Mouse (Mus musculus) thymus, adult 2 months (tissue): ENCODE results near the gene Mpi. TPM values are rescaled to one million over a fixed set of nuclear protein-coding genes. Genes with fewer than 3 reads are reported as not detected.

Experiments used
- DNase-seq: peaks from one replicate; pipeline ENCODE4 v3.0.0; 2021
- H3K27ac ChIP-seq: fragments of 200-500 bp; 2 replicates; pipeline ENCODE4 v1.5.1; 2012; ENCODE audit warnings: low read length, control low read depth; ENCODE audit not compliant: control insufficient read depth, insufficient read depth
- H3K27me3 ChIP-seq: fragments of 200-500 bp; 2 replicates; pipeline ENCODE4 v1.6.1; 2012; ENCODE audit warnings: mild to moderate bottlenecking, low read length, moderate library complexity, mixed read lengths; ENCODE audit not compliant: control insufficient read depth, insufficient read depth
- H3K36me3 ChIP-seq: fragments of 200-500 bp; 2 replicates; pipeline ENCODE4 v1.6.1; 2012; ENCODE audit warnings: mild to moderate bottlenecking, low read length, moderate library complexity; ENCODE audit not compliant: control insufficient read depth, insufficient read depth
- H3K4me1 ChIP-seq: fragments of 200-500 bp; replicated peaks from 2 replicates; pipeline ENCODE4 v1.6.1; 2012; ENCODE audit warnings: low read length; ENCODE audit not compliant: control insufficient read depth, insufficient read depth
- H3K4me3 ChIP-seq: fragments of 200-500 bp; 2 replicates; pipeline ENCODE4 v1.5.1; 2012; ENCODE audit warnings: mild to moderate bottlenecking, low read length, control low read depth, moderate library complexity; ENCODE audit not compliant: control insufficient read depth, insufficient read depth
- CTCF ChIP-seq: fragments of 200-500 bp; IDR thresholded peaks from 2 replicates; pipeline ENCODE4 v1.5.1; 2012; ENCODE audit warnings: mild to moderate bottlenecking, control low read depth, low read length, moderate library complexity, borderline replicate concordance; ENCODE audit not compliant: control insufficient read depth, poor library complexity, insufficient read depth; ENCODE audit errors: extremely low read depth
- POLR2A ChIP-seq: fragments of 200-500 bp; IDR thresholded peaks from 2 replicates; pipeline ENCODE4 v1.6.1; 2012; ENCODE audit warnings: mild to moderate bottlenecking, low read length, control low read depth, moderate library complexity; ENCODE audit not compliant: control insufficient read depth, poor library complexity, insufficient read depth; ENCODE audit errors: extremely low read depth
- WGBS: fragments of 180-500 bp; shearing (Covaris S2); methylation state at CpG from one replicate; pipeline ENCODE4 v1.1.7; 2018; 5-methylcytosine and 5-hydroxymethylcytosine counted together
- polyA plus RNA-seq: library from polyadenylated mRNA; depleted of rRNA; stranded (reverse); fragments of >200 nt; gene quantifications from 2 replicates; pipeline ENCODE4 v1.2.3, GENCODE M21; 2012; rRNA removed

Mpi gene
- 39.1 and 54.3 TPM in 2 replicates for polyA plus RNA-seq

- peaks cover 4% of the 10 kb centered on the region for H3K4me1 ChIP-seq
- H3K4me3 ChIP-seq: peak within 1 kb of the TSS; percentile 98
- TF ChIP-seq POLR2A (no peak), CTCF (no peak)
- WGBS: under 1% methylated on average over 28 of the region's 28 CpGs
- peak; percentile 69 for DNase-seq
- H3K27me3 ChIP-seq: no peaks in the 10 kb centered on the region
- H3K36me3 ChIP-seq: no peaks in the 10 kb centered on the region
- no peak within 1 kb of the TSS for H3K27ac ChIP-seq
Measured at GRCm38 (mm10) chr9:57552139-57552887, at the start of gene Mpi. Gene Mpi, minus strand, starts transcription at chr9:57552763.

DNA sequence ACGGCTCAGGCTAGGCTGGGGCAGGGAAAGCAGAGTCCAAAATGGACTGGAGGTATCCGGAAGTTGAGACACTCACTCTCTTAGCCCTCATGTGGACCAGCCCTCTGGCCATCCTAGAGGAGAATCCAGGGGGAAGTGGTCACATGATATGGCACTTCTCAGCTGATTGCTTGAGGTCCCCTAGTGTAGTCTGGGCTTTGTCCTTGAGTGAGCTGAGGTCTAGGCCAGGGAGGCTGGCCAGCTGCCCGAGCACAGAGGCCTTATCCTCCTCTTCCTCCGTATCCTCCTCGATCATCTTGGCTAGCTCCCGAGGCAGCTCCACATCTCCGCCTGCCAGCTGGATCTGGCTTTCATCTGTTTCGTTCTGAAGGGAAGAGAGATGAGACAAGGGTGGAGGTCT, 49.5 kb upstream of the Mpi start:
- no peak for TF ChIP-seq CTCF
- no peak for TF ChIP-seq POLR2A
- DNase-seq: no peak
- Histone ChIP-seq H3K36me3 (no peaks in the 10 kb centered on the region), H3K4me3 (no peak overlapping the region), H3K4me1 (no peaks in the 10 kb centered on the region), H3K27ac (no peak overlapping the region), H3K27me3 (no peaks in the 10 kb centered on the region)
- WGBS: 84% methylated on average over 8 of the region's 8 CpGs

- no peaks in the 10 kb centered on the region for H3K36me3 ChIP-seq
- no peak overlapping the region for H3K4me3 ChIP-seq
- H3K27ac ChIP-seq: no peak overlapping the region
- no peak for DNase-seq
- WGBS: 78% methylated on average over 2 of the region's 2 CpGs
- H3K27me3 ChIP-seq: no peaks in the 10 kb centered on the region
- H3K4me1 ChIP-seq: no peaks in the 10 kb centered on the region
- no peak for TF ChIP-seq POLR2A
- no peak for TF ChIP-seq CTCF
Measured at GRCm38 (mm10) chr9:57601353-57601706, 48.8 kb upstream of the Mpi start.

- H3K27ac ChIP-seq: no peak overlapping the region
- 58% methylated on average over 3 of the region's 3 CpGs for WGBS
Measured at GRCm38 (mm10) chr9:57600620-57601352, 48.2 kb upstream of the Mpi start.

DNA sequence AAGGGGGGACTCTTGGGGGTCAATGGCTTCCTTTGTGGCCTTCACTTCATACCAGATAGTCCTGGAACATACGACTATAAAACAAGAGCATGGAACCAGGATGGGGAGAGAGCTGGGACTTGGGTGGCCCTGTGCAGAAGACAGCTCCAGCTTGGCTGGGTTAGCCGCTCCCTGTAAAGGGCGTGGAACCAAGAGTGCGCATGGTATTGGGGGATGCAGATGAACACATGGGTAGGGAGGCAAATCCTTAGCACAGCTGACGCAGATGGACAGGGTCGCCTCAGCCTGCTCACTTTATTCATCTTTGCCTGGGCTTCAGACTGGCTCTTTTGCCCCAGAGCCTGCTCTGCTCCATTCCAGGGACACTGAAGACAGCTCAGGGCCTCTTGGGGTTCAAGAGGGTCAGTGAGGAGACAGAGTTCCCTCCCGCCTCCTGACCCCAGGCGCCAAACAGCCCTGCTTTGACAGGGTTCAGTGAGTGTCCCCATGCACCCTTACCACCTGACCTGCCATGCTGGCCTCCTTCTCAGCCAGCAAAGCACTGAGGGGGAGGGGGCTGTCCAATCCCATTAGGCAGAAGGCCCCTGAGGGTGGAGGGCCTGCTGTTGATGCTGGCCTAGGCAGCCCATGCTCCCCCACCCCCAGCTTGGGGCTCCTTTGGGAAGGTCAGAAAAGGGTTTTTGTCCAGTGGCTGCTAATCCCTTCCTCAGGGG, 46.4 kb upstream of the Mpi start:
- DNase-seq: no peak
- no peaks in the 10 kb centered on the region for H3K27me3 ChIP-seq
- no peaks in the 10 kb centered on the region for H3K4me1 ChIP-seq
- no peak overlapping the region for H3K27ac ChIP-seq
- 88% methylated on average over 8 of the region's 8 CpGs for WGBS
- H3K36me3 ChIP-seq: peaks cover 8% of the 10 kb centered on the region; the same call in 1 of the 2 replicates
- TF ChIP-seq CTCF: no peak
- TF ChIP-seq POLR2A: no peak
- H3K4me3 ChIP-seq: no peak overlapping the region

More at GRCm38 (mm10) chr9:57600620-57601352, 48.2 kb upstream of the Mpi start:
- DNase-seq: no peak
- H3K36me3 ChIP-seq: no peaks in the 10 kb centered on the region
- TF ChIP-seq CTCF: no peak
- TF ChIP-seq POLR2A: no peak
- H3K4me1 ChIP-seq: no peaks in the 10 kb centered on the region
- H3K27me3 ChIP-seq: no peaks in the 10 kb centered on the region
- no peak overlapping the region for H3K4me3 ChIP-seq

DNA sequence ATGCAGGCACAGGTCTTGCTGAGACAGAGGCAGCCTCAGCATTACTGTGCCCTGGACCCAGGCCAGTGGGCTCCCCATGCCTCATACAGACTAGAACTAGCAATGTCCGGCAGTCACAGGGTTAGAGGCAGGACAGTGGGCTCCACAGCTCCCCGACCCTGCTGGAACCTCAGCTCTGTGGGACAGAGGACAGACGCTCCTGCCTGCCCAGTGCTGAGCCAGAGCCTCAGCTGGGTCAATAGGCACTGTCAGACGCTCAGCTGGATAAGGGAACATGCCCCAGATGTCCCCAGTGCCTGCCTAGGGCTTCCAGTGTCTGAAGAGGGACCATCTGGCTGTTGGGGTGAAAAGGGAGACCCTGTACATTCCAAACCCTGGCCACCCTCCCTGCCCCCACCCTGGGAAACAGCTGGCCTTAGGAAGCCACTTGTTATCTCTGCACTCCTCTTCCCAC, 45.4 kb upstream of the Mpi start:
- no peak overlapping the region for H3K4me3 ChIP-seq
- H3K27ac ChIP-seq: no peak overlapping the region
- DNase-seq: no peak
- H3K4me1 ChIP-seq: no peaks in the 10 kb centered on the region
- TF ChIP-seq POLR2A: no peak
- TF ChIP-seq CTCF: no peak
- WGBS: 82% methylated on average over 4 of the region's 4 CpGs
- no peaks in the 10 kb centered on the region for H3K27me3 ChIP-seq
- peaks cover 16% of the 10 kb centered on the region for H3K36me3 ChIP-seq
